Mouse (Mus musculus) heart, postnatal 0 days (tissue): Measurements from ENCODE around the gene Agfg1.

ENCODE experiments used
- CTCF ChIP-seq: IDR thresholded peaks from 2 replicates; pipeline ENCODE4 v1.5.1; 2016; ENCODE audit warnings: antibody characterized with exemption, control low read depth, low read depth
- EP300 ChIP-seq: IDR thresholded peaks from 2 replicates; pipeline ENCODE4 v1.6.1; 2016; ENCODE audit warnings: antibody characterized with exemption, low read depth

- TF ChIP-seq CTCF: no peak
- TF ChIP-seq EP300: no peak
Measured at GRCm38 (mm10) chr1:82819366-82819765, 19.9 kb upstream of the Agfg1 start.
